Mouse (Mus musculus) CD8-positive naive resting alpha-beta T cell, adult 2 months (primary cell): ENCODE results near the gene Msi2.

Experiments
- DNase-seq, 2 experiments: peaks; one replicate each; pipeline ENCODE4 v3.0.0; 2022; ENCODE audit warnings: low read depth in 2 of 2, low spot score in 2 of 2

The Msi2 gene

DNA sequence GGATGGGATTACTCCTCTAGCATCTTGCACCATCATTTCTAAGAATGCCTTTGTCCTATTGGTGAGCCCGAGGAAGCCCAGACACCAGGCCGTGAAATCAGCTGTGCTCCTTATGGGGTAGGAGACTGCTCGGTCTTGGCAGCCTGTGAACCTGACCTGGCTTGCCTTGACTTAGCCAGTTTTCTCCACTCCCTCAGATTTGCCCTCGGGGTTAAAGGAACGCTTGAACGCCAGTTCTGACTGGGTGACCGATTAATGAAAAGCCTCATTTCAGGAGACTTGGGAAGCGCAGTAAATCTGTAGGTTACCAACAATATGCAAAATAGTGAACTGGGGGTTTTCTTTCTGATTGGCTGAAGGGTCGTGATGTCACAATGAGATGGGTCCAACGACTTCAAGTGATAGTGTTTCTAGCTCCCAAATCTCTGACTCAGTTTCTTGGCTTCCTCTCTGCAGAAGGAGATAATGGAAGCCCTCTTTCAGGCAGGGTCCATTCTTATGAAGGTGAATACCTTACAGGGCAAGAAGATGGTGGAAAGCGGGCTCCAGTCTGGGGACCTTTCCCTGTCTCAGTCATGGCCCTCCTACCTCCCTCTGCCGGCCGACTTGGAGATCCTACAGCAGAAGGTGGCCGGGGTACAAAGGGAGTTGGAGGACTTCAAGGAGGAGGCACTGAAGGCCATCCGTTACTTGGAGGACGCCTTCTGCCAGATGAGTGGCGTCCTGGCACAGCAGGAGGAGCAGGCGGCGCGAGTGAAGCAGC, 424.5 kb downstream of the Msi2 start, which contains the start of gene Ccdc182:
Gene Ccdc182, plus strand, starts transcription at position 428 of the 763 bp plus-strand sequence.
- no peak for DNase-seq

DNA sequence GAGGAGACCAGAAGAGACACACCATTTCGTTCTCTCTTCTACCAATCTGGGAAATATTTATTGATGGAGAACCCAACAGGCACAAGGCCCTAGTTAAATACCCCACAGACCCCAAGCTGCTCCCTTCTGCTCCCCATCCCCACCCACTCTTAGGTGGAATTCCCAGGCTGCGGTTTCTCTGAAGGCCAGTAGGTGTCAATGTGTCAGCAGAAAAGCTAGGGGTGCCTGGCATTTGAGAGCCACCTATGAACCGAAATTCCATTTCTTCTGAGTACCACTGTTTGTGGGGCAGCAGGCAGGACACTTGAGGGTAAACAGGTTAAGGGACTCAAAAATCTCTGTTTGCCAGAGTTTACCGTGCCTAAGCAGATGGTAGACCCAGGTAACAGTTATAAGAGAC, 426.6 kb downstream of the Msi2 start:
- no peak for DNase-seq

DNA sequence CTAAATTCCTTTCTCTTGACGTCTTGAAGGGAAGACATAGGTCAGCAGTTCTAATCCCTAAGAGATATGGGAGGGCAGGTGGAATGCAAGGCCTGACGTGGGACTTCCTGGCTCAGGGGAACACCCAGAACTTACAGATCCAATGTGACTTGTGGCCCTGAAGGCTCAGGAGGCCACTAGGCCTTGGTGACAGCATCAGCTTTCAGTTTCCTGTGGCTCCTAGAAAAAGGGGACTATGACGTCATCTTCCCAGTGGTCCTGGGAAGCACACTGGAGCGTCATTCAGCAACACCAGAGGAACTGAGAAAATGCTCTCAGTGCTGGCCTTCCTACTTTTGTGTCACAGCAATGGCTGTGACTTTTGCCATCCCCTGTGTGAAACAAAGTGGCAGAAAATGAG, 427.1 kb downstream of the Msi2 start:
- no peak for DNase-seq
